Mouse (Mus musculus) heart, embryonic 11.5 days (tissue): ENCODE measurements around the gene Col4a3. TPM values are rescaled to one million over a fixed set of nuclear protein-coding genes. Genes with fewer than 3 reads are reported as not detected.

Experiments used
- ATAC-seq: fragments of 200-750 bp; cut with Nextera tagmentation; replicated peaks from 2 replicates; pipeline ENCODE4 v1.8.0; 2017; ENCODE audit warnings: moderate library complexity; ENCODE audit not compliant: insufficient number of reproducible peaks, low FRiP score, low TSS enrichment
- H3K27ac ChIP-seq: fragments of 300-500 bp; sonication (generic); 2 replicates; pipeline ENCODE4 v1.5.1; 2014; ENCODE audit warnings: mild to moderate bottlenecking, low read depth, low read length
- H3K27me3 ChIP-seq: fragments of 300-500 bp; sonication (generic); 2 replicates; pipeline ENCODE4 v1.6.1; 2014; ENCODE audit warnings: mild to moderate bottlenecking, low read length, mixed read lengths; ENCODE audit not compliant: control insufficient read depth, insufficient read depth
- H3K36me3 ChIP-seq: fragments of 300-500 bp; sonication (generic); 2 replicates; pipeline ENCODE4 v1.6.1; 2014; ENCODE audit warnings: mild to moderate bottlenecking, low read length, moderate library complexity, mixed read lengths; ENCODE audit not compliant: control insufficient read depth, insufficient read depth
- H3K4me1 ChIP-seq: fragments of 300-500 bp; sonication (generic); 2 replicates; pipeline ENCODE4 v1.6.1; 2014; ENCODE audit warnings: low read length; ENCODE audit not compliant: control insufficient read depth, insufficient read depth
- H3K4me2 ChIP-seq: fragments of 300-500 bp; sonication (generic); 2 replicates; pipeline ENCODE4 v1.6.1; 2014; ENCODE audit warnings: mild to moderate bottlenecking, moderate library complexity
- H3K4me3 ChIP-seq: fragments of 300-500 bp; sonication (generic); 2 replicates; pipeline ENCODE4 v1.5.1; 2014; ENCODE audit warnings: low read depth, low read length
- H3K9ac ChIP-seq: fragments of 300-500 bp; sonication (generic); 2 replicates; pipeline ENCODE4 v1.6.1; 2014; ENCODE audit warnings: mild to moderate bottlenecking, low read depth, low read length, moderate library complexity
- H3K9me3 ChIP-seq: fragments of 300-500 bp; sonication (generic); replicated peaks from 2 replicates; pipeline ENCODE4 v1.6.1; 2016; ENCODE audit warnings: low read length; ENCODE audit not compliant: control insufficient read depth
- WGBS: fragments of 180-500 bp; shearing (Covaris S2); extraction: QIAGEN DNeasy Blood & Tissue Kit; methylation state at CpG from one replicate; pipeline ENCODE4 v1.1.7; 2014; ENCODE audit not compliant: insufficient replicate concordance; 5-methylcytosine and 5-hydroxymethylcytosine counted together
- polyA plus RNA-seq: library from polyadenylated mRNA; unstranded; fragments of >200 nt; fragmentation: Nextera tagmentation; extraction: Ambion mirVana; gene quantifications from 2 replicates; pipeline ENCODE4 v1.2.1, GENCODE M21; 2014

Gene Col4a3
- polyA plus RNA-seq, 1 experiment from 2014 or later, result 0.54 TPM

GRCm38 (mm10) chr1:82635254-82635620 lies 48.5 kb downstream of the Col4a3 start:
- no peaks in the 10 kb centered on the region for H3K36me3 ChIP-seq
- no peak overlapping the region for H3K27ac ChIP-seq
- H3K4me1 ChIP-seq, result 0 out of 2 replicates have a peak, but pooled peaks cover 4% of the 10 kb centered on the region
- H3K4me3 ChIP-seq, result no peak overlapping the region
- WGBS, result 90% methylated on average over 9 of the region's 9 CpGs
- no peak overlapping the region for H3K9ac ChIP-seq
- no peaks in the 10 kb centered on the region for H3K9me3 ChIP-seq
- ATAC-seq, result no peak
- H3K4me2 ChIP-seq, result no peak overlapping the region
- 0 out of 2 replicates have a peak, but pooled peaks cover 3% of the 10 kb centered on the region for H3K27me3 ChIP-seq

- Histone ChIP-seq H3K9ac (no peak overlapping the region), H3K4me2 (no peak overlapping the region), H3K27me3 (0 out of 2 replicates have a peak, but pooled peaks cover 3% of the 10 kb centered on the region), H3K36me3 (no peaks in the 10 kb centered on the region), H3K4me1 (0 out of 2 replicates have a peak, but pooled peaks cover 4% of the 10 kb centered on the region), H3K9me3 (no peaks in the 10 kb centered on the region), H3K4me3 (no peak overlapping the region), H3K27ac (no peak overlapping the region)
- 82% methylated on average over 4 of the region's 4 CpGs for WGBS
- no peak for ATAC-seq
These were observed 49.6 kb downstream of the Col4a3 start for GRCm38 (mm10) chr1:82636321-82636720.

GRCm38 (mm10) chr1:82637414-82637813 lies 50.7 kb downstream of the Col4a3 start:
- WGBS, result 62% methylated on average over 7 of the region's 7 CpGs
- Histone ChIP-seq H3K4me1 (0 out of 2 replicates have a peak, but pooled peaks cover 4% of the 10 kb centered on the region), H3K4me2 (no peak overlapping the region), H3K36me3 (no peaks in the 10 kb centered on the region), H3K27me3 (0 out of 2 replicates have a peak, but pooled peaks cover 3% of the 10 kb centered on the region), H3K9ac (no peak overlapping the region), H3K4me3 (no peak overlapping the region), H3K27ac (no peak overlapping the region), H3K9me3 (no peaks in the 10 kb centered on the region)
- ATAC-seq, result no peak

GRCm38 (mm10) chr1:82638428-82638827 lies 51.7 kb downstream of the Col4a3 start:
- Histone ChIP-seq H3K9me3 (no peaks in the 10 kb centered on the region), H3K27ac (no peak overlapping the region), H3K36me3 (no peaks in the 10 kb centered on the region), H3K27me3 (0 out of 2 replicates have a peak, but pooled peaks cover 3% of the 10 kb centered on the region), H3K9ac (no peak overlapping the region), H3K4me2 (no peak overlapping the region), H3K4me1 (0 out of 2 replicates have a peak, but pooled peaks cover 4% of the 10 kb centered on the region), H3K4me3 (no peak overlapping the region)
- no peak for ATAC-seq
- WGBS, result 77% methylated on average over 2 of the region's 2 CpGs

GRCm38 (mm10) chr1:82641316-82641987 lies 54.7 kb downstream of the Col4a3 start:
- Histone ChIP-seq H3K9ac (0 out of 2 replicates have a peak overlapping the region, but pooled peaks have one; percentile 12), H3K4me2 (peak overlapping the region; percentile 58), H3K36me3 (no peaks in the 10 kb centered on the region), H3K4me1 (no peaks in the 10 kb centered on the region), H3K4me3 (peak overlapping the region; percentile 27; the same call in 1 of the 2 replicates), H3K27ac (no peak overlapping the region), H3K9me3 (no peaks in the 10 kb centered on the region), H3K27me3 (no peaks in the 10 kb centered on the region)
- 34% methylated on average over 18 of the region's 18 CpGs for WGBS
- no peak for ATAC-seq

GRCm38 (mm10) chr1:82647989-82648388 lies 61.3 kb downstream of the Col4a3 start:
- H3K9me3 ChIP-seq, result no peaks in the 10 kb centered on the region
- WGBS, result 20% methylated on average over 10 of the region's 10 CpGs
- no peaks in the 10 kb centered on the region for H3K27me3 ChIP-seq
- peak overlapping the region; percentile 17; the same call in 1 of the 2 replicates for H3K9ac ChIP-seq
- H3K4me3 ChIP-seq, result peak overlapping the region; percentile 3
- H3K4me2 ChIP-seq, result peak overlapping the region; percentile 48
- no peak overlapping the region for H3K27ac ChIP-seq
- H3K4me1 ChIP-seq, result 0 out of 2 replicates have a peak, but pooled peaks cover 4% of the 10 kb centered on the region
- ATAC-seq, result no peak
- no peaks in the 10 kb centered on the region for H3K36me3 ChIP-seq

GRCm38 (mm10) chr1:82650868-82651267 lies 64.1 kb downstream of the Col4a3 start:
- H3K36me3 ChIP-seq, result no peaks in the 10 kb centered on the region

GRCm38 (mm10) chr1:82654046-82654445 lies 67.3 kb downstream of the Col4a3 start:
- Histone ChIP-seq H3K27me3 (no peaks in the 10 kb centered on the region), H3K9ac (no peak overlapping the region), H3K27ac (no peak overlapping the region), H3K36me3 (no peaks in the 10 kb centered on the region), H3K4me1 (no peaks in the 10 kb centered on the region), H3K4me3 (no peak overlapping the region), H3K9me3 (no peaks in the 10 kb centered on the region), H3K4me2 (no peak overlapping the region)
- no peak for ATAC-seq
- WGBS, result 61% methylated on average over 7 of the region's 7 CpGs

More at GRCm38 (mm10) chr1:82650868-82651267, 64.1 kb downstream of the Col4a3 start:
- Histone ChIP-seq H3K9me3 (no peaks in the 10 kb centered on the region), H3K9ac (no peak overlapping the region), H3K4me1 (0 out of 2 replicates have a peak, but pooled peaks cover 4% of the 10 kb centered on the region), H3K4me3 (no peak overlapping the region), H3K27me3 (no peaks in the 10 kb centered on the region), H3K27ac (no peak overlapping the region), H3K4me2 (no peak overlapping the region)
- WGBS, result 83% methylated on average over 4 of the region's 4 CpGs
- ATAC-seq, result no peak

- Histone ChIP-seq H3K4me3 (no peak overlapping the region), H3K9me3 (no peaks in the 10 kb centered on the region), H3K27me3 (no peaks in the 10 kb centered on the region), H3K36me3 (no peaks in the 10 kb centered on the region), H3K4me1 (no peaks in the 10 kb centered on the region), H3K4me2 (no peak overlapping the region), H3K9ac (no peak overlapping the region), H3K27ac (no peak overlapping the region)
- 48% methylated on average over 3 of the region's 3 CpGs for WGBS
- ATAC-seq, result no peak
These were observed 69.7 kb downstream of the Col4a3 start for GRCm38 (mm10) chr1:82656452-82656851.
